In genomic region chr19:5660942-5661751, GRCm38 (mm10) we compare ENCODE assay signal across 8 mouse cellular contexts. TPM values are rescaled to one million over a fixed set of nuclear protein-coding genes. Genes with fewer than 3 reads are reported as not detected.
A peak's percentile ranks its signal among the peaks of the same experiment; 100 is the strongest.
DNase-seq lines count a peak whose midpoint lies in the region; ATAC-seq and TF ChIP-seq lines count a peak whose summit lies in the region.

No protein-coding gene starts in this region.

- peak overlapping the region; percentile 19 for H3K4me2 ChIP-seq in embryonic facial prominence, embryonic 15.5 days (replicated peaks)
- peak overlapping the region; percentile 78 for H3K4me2 ChIP-seq in intestine, postnatal 0 days (replicated peaks; ENCODE audit: low read depth)

- 80% methylated on average over 16 of the region's 16 CpGs for WGBS in embryonic facial prominence, embryonic 15.5 days
- WGBS in intestine, postnatal 0 days, result 70% methylated on average over 7 of the region's 16 CpGs

- DNase-seq in layer of hippocampus, adult 11-12 months (ENCODE audit: low spot score), result peak; percentile 54
- DNase-seq in layer of hippocampus, postnatal 25 days (ENCODE audit: extremely low spot score in 1 of 2, low spot score in 1 of 2), result no peak
- peak; percentile 64 to 71 for DNase-seq in lung, adult 18-20 months
- DNase-seq in spleen, postnatal 14 days (ENCODE audit: low spot score in 2 of 2), result peak; percentile 49 to 52
- DNase-seq in cerebellum, postnatal 4 days (ENCODE audit: low spot score in 2 of 2), result no peak
- no peak for DNase-seq in frontal cortex, postnatal 25 days (ENCODE audit: low spot score in 2 of 2)

- ATAC-seq in embryonic facial prominence, embryonic 15.5 days (ENCODE audit: insufficient number of reproducible peaks, low FRiP score, low TSS enrichment, low read depth), result no peak
- no peak for ATAC-seq in intestine, postnatal 0 days

- H3K27ac ChIP-seq in embryonic facial prominence, embryonic 15.5 days (replicated peaks), result peak overlapping the region; percentile 55
- no peak overlapping the region for H3K27ac ChIP-seq in intestine, postnatal 0 days (ENCODE audit: low read depth, low read length)

- peaks cover 34% of the 10 kb centered on the region for H3K4me1 ChIP-seq in embryonic facial prominence, embryonic 15.5 days
- H3K4me1 ChIP-seq in intestine, postnatal 0 days (replicated peaks; ENCODE audit: control insufficient read depth, insufficient read depth, low read length), result peaks cover 6% of the 10 kb centered on the region

- peak overlapping the region; percentile 12 for H3K4me3 ChIP-seq in embryonic facial prominence, embryonic 15.5 days (replicated peaks)
- peak overlapping the region; percentile 11; the same call in 1 of the 2 replicates for H3K4me3 ChIP-seq in intestine, postnatal 0 days (ENCODE audit: low read depth, low read length)

- H3K9ac ChIP-seq in embryonic facial prominence, embryonic 15.5 days, result peak overlapping the region; percentile 6; the same call in 1 of the 2 replicates
- no peak overlapping the region for H3K9ac ChIP-seq in intestine, postnatal 0 days (ENCODE audit: low read depth, low read length)

- no peak for TF ChIP-seq CTCF in intestine, postnatal 0 days (IDR thresholded peaks at IDR 0.05; ENCODE audit: low read depth)

- H3K27me3 ChIP-seq in embryonic facial prominence, embryonic 15.5 days, result peaks cover 3% of the 10 kb centered on the region; the same call in 1 of the 2 replicates
- no peaks in the 10 kb centered on the region for H3K27me3 ChIP-seq in intestine, postnatal 0 days (replicated peaks; ENCODE audit: control insufficient read depth, insufficient read depth, low read length)

- no peaks in the 10 kb centered on the region for H3K9me3 ChIP-seq in embryonic facial prominence, embryonic 15.5 days (replicated peaks)
- no peaks in the 10 kb centered on the region for H3K9me3 ChIP-seq in intestine, postnatal 0 days (ENCODE audit: control insufficient read depth)

- H3K36me3 ChIP-seq in embryonic facial prominence, embryonic 15.5 days, result peaks cover 23% of the 10 kb centered on the region
- H3K36me3 ChIP-seq in intestine, postnatal 0 days (ENCODE audit: control insufficient read depth, insufficient read depth), result peaks cover 41% of the 10 kb centered on the region

RNA-seq across cellular contexts. Expression of gene Sipa1, which starts 2.4 kb away (rescaled TPM):
- 10 to 100 TPM; 15.3 to 16.1 TPM for total RNA-seq in layer of hippocampus, postnatal 25 days (2021)
- 29.4 and 30.4 TPM in 2 replicates for polyA plus RNA-seq in embryonic facial prominence, embryonic 15.5 days (2015; fragmentation: Nextera tagmentation; extraction: Ambion mirVana)
- 8.2 and 9.8 TPM in 2 replicates for polyA plus RNA-seq in intestine, postnatal 0 days (2015; fragmentation: Nextera tagmentation; extraction: Ambion mirVana)

RNA-seq across cellular contexts. Expression of gene Rela, which starts 23.9 kb away (rescaled TPM):
- 10 to 100 TPM; 20.6 to 22.0 TPM for total RNA-seq in layer of hippocampus, postnatal 25 days (2021)
- 61.4 and 62.4 TPM in 2 replicates for polyA plus RNA-seq in embryonic facial prominence, embryonic 15.5 days (2015; fragmentation: Nextera tagmentation; extraction: Ambion mirVana)
- 28.4 and 31.9 TPM in 2 replicates for polyA plus RNA-seq in intestine, postnatal 0 days (2015; fragmentation: Nextera tagmentation; extraction: Ambion mirVana)

RNA-seq across cellular contexts. Expression of gene Map3k11, which starts 27.4 kb away (rescaled TPM):
- 10 to 100 TPM; 17.4 to 21.1 TPM for total RNA-seq in layer of hippocampus, postnatal 25 days (2021)
- 27.1 and 30.0 TPM in 2 replicates for polyA plus RNA-seq in embryonic facial prominence, embryonic 15.5 days (2015; fragmentation: Nextera tagmentation; extraction: Ambion mirVana)
- polyA plus RNA-seq in intestine, postnatal 0 days (2015; fragmentation: Nextera tagmentation; extraction: Ambion mirVana), result 29.4 and 29.7 TPM in 2 replicates

RNA-seq across cellular contexts. Expression of gene Pcnx3, which starts 27.6 kb away (rescaled TPM):
- total RNA-seq in layer of hippocampus, postnatal 25 days (2021), result 10 to 100 TPM; 59.8 to 73.9 TPM
- polyA plus RNA-seq in embryonic facial prominence, embryonic 15.5 days (2015; fragmentation: Nextera tagmentation; extraction: Ambion mirVana), result 24.6 and 26.6 TPM in 2 replicates
- 9.3 and 12.7 TPM in 2 replicates for polyA plus RNA-seq in intestine, postnatal 0 days (2015; fragmentation: Nextera tagmentation; extraction: Ambion mirVana)

RNA-seq across cellular contexts. Expression of gene Kcnk7, which starts 43.0 kb away (rescaled TPM):
- not detected for total RNA-seq in layer of hippocampus, postnatal 25 days (2021)
- 3.8 TPM in 2 replicates for polyA plus RNA-seq in embryonic facial prominence, embryonic 15.5 days (2015; fragmentation: Nextera tagmentation; extraction: Ambion mirVana)
- polyA plus RNA-seq in intestine, postnatal 0 days (2015; fragmentation: Nextera tagmentation; extraction: Ambion mirVana), result 0.12 and 0.21 TPM in 2 replicates

Comparison
In these comparisons a context has a peak if more than half of its experiments do, and no peak if none do; other contexts are left out.
1. DNase-seq: peak in layer of hippocampus, adult 11-12 months (single experiment), lung, adult 18-20 months (2 of 2) and spleen, postnatal 14 days (2 of 2); none in layer of hippocampus, postnatal 25 days (0 of 2), cerebellum, postnatal 4 days (0 of 2) and frontal cortex, postnatal 25 days (0 of 2).